Mouse (Mus musculus): ENCODE measurements around the gene Olfr418.
"Not testable (repeated sequence)": the region's sequence is repeated elsewhere in the genome, so short reads cannot be mapped to it uniquely, and the experiment has no call there.

Gene Olfr418

GRCm38 (mm10) chr1:173265701-173266100 is at the start of gene Olfr418:
Gene Olfr418 (plus strand): TSS chr1:173266001.
- DNase-seq (ENCODE audit: low spot score): no peak

GRCm38 (mm10) chr1:173216481-173216880 is 49.3 kb upstream of the Olfr418 start:
- DNase-seq (ENCODE audit: low spot score): no peak

GRCm38 (mm10) chr1:173227081-173227480 is 38.7 kb upstream of the Olfr418 start, which contains the start of gene Fcer1a:
Gene Fcer1a (minus strand): TSS chr1:173227214.
- no peak for DNase-seq (ENCODE audit: low spot score)

DNA sequence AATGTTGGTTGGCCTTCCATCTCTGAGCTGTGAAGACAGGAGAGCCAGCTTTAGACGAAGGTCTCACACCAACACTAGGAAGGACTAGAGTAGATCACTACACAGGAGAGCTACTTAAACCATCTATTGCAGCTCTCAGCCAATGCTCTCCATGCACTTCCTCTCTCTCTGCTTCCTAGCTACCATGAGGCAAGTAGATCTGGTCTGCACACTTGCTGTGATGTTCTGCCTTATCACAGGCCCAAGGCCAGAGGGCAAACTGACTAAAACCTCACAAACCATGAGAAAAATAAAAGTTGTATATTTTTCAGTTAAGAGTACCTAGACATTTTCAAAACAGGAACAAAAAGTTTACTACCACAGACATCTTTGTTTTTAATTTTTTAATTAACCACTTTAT is 28.8 kb upstream of the Olfr418 start:
- DNase-seq (ENCODE audit: low spot score): not testable (repeated sequence)

GRCm38 (mm10) chr1:173249888-173250287 is 15.9 kb upstream of the Olfr418 start:
- DNase-seq (ENCODE audit: low spot score): no peak

DNA sequence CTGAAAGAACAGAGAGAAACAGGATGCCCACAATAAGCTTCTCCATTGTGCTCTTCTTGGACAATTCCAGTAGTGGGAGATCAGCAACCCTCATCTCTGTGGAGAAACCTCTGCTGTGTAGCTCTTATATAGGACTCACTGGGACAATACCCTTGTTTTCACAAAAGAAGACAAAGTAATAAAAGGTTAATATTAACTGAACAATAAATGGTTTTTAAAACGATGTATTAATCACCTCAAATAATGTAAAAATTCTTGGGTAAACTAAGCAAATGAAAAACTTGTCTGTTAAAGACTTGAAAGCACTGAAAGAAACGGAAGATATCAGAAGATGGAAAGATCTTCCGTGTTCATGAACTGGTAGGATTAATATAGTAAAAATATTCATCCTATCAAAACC is 11.9 kb downstream of the Olfr418 start, which contains the start of gene Mptx2:
TSS of gene Mptx2 (minus strand) at position 101 of the 400 bp plus-strand sequence.
- no peak for DNase-seq (ENCODE audit: low spot score)

GRCm38 (mm10) chr1:173302795-173303194 is 37.0 kb downstream of the Olfr418 start:
- not testable (repeated sequence) for DNase-seq (ENCODE audit: low spot score)

DNA sequence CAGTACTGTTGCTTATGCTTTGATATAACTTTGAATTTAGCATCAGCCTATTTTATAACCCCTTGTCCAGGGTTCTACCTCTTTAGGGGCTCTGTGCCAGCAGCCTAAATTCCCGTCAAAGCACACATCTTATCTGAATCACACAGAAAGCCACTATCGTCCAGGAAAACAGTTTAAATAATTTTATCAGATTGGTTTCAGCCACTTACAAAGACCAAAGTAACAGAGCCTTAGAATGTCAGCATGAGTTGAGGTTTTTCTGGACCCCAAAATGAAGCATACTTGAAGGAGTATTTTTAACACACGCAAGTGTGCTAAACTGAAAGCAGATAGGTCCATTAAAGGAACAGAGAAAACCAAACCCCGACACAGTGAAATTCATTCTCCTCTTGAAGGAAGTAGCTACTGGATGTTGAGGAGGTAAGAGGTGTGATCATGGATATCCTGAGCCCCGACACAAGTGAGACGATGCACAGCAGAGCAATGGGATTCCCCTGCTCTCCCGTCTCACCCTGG is 47.8 kb downstream of the Olfr418 start:
- DNase-seq (ENCODE audit: low spot score): not testable (repeated sequence)

DNA sequence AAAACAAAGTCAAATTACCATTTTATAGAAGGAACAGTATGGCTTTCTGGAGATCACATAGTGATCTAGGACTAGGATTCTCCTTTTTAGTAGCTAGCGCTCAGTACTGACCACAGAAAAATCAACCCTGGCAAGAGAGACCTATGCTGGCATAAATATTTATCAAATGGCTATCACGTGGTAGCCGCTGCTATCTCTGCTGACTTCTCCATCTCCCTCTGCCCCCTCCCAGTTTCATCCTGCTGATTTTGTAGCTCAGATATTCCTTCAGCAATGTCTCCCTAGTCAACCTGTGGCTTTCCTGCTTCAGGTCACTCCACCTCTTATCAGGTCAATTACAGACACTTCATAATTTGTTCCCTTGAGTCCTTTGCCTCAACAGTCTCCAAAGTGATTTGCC is 49.9 kb downstream of the Olfr418 start:
- DNase-seq (ENCODE audit: low spot score): no peak

- no peak for DNase-seq (ENCODE audit: low spot score)
Observed at GRCm38 (mm10) chr1:173317925-173318477, 52.2 kb downstream of the Olfr418 start.

- no peak for DNase-seq (ENCODE audit: low spot score)
Observed at GRCm38 (mm10) chr1:173321593-173322248, 55.9 kb downstream of the Olfr418 start.

GRCm38 (mm10) chr1:173322249-173322627 is 56.4 kb downstream of the Olfr418 start:
- DNase-seq (ENCODE audit: low spot score): no peak

All from T-cell, adult 2 months (primary cell).